Mouse (Mus musculus) forebrain, embryonic 11.5 days (tissue): ENCODE results near the gene Ccnt2. TPM values are rescaled to one million over a fixed set of nuclear protein-coding genes. Genes with fewer than 3 reads are reported as not detected.
A peak's percentile ranks its signal among the peaks of the same experiment; 100 is the strongest.
"Not testable (repeated sequence)": the region's sequence is repeated elsewhere in the genome, so short reads cannot be mapped to it uniquely, and the experiment has no call there.

Source experiments
- ATAC-seq: fragments of 200-750 bp; cut with Nextera tagmentation; replicated peaks from 2 replicates; pipeline ENCODE4 v1.8.0; 2017; ENCODE audit warnings: moderate TSS enrichment; ENCODE audit not compliant: low FRiP score
- DNase-seq: peaks from one replicate; pipeline ENCODE4 v3.0.0-alpha.2; 2017; ENCODE audit warnings: low spot score
- H3K27ac ChIP-seq: fragments of 300-500 bp; sonication (generic); 2 replicates; pipeline ENCODE4 v1.5.1; 2014; ENCODE audit warnings: low read depth, low read length
- H3K27me3 ChIP-seq: fragments of 300-500 bp; sonication (generic); 2 replicates; pipeline ENCODE4 v1.6.1; 2014; ENCODE audit warnings: mild to moderate bottlenecking, low read length, mixed read lengths; ENCODE audit not compliant: control insufficient read depth, insufficient read depth
- H3K36me3 ChIP-seq: fragments of 300-500 bp; sonication (generic); 2 replicates; pipeline ENCODE4 v1.6.1; 2014; ENCODE audit warnings: mild to moderate bottlenecking, low read length, moderate library complexity, mixed read lengths; ENCODE audit not compliant: control insufficient read depth, insufficient read depth
- H3K4me1 ChIP-seq: fragments of 300-500 bp; sonication (generic); replicated peaks from 2 replicates; pipeline ENCODE4 v1.6.1; 2014; ENCODE audit warnings: low read length, mixed read lengths; ENCODE audit not compliant: control insufficient read depth, insufficient read depth
- H3K4me2 ChIP-seq: fragments of 300-500 bp; sonication (generic); 2 replicates; pipeline ENCODE4 v1.6.1; 2014; ENCODE audit warnings: low read depth, mild to moderate bottlenecking, low read length, moderate library complexity, mixed read lengths; ENCODE audit not compliant: severe bottlenecking
- H3K4me3 ChIP-seq: fragments of 300-500 bp; sonication (generic); 2 replicates; pipeline ENCODE4 v1.5.1; 2014; ENCODE audit warnings: low read depth, low read length
- H3K9ac ChIP-seq: fragments of 300-500 bp; sonication (generic); 2 replicates; pipeline ENCODE4 v1.6.1; 2014; ENCODE audit warnings: low read length
- H3K9me3 ChIP-seq: fragments of 300-500 bp; sonication (generic); 2 replicates; pipeline ENCODE4 v1.6.1; 2016; ENCODE audit warnings: low read length, mixed read lengths; ENCODE audit not compliant: control insufficient read depth
- WGBS: fragments of 180-500 bp; shearing (Covaris S2); extraction: QIAGEN DNeasy Blood & Tissue Kit; methylation state at CpG from one replicate; pipeline ENCODE4 v1.1.7; 2014; 5-methylcytosine and 5-hydroxymethylcytosine counted together
- polyA plus RNA-seq: library from polyadenylated mRNA; unstranded; fragments of >200 nt; fragmentation: Nextera tagmentation; extraction: Ambion mirVana; gene quantifications from 2 replicates; pipeline ENCODE4 v1.2.1, GENCODE M21; 2014

Gene Ccnt2
- polyA plus RNA-seq, 1 experiment from 2014 or later, result 123 TPM

GRCm38 (mm10) chr1:127756331-127757163 is 17.4 kb upstream of the Ccnt2 start:
- Histone ChIP-seq H3K4me1 (no peaks in the 10 kb centered on the region), H3K27ac (0 out of 2 replicates have a peak overlapping the region, but pooled peaks have one; percentile 6), H3K4me2 (no peak overlapping the region), H3K27me3 (no peaks in the 10 kb centered on the region), H3K4me3 (no peak overlapping the region), H3K36me3 (no peaks in the 10 kb centered on the region), H3K9ac (no peak overlapping the region), H3K9me3 (no peaks in the 10 kb centered on the region)
- no peak for ATAC-seq
- WGBS, result 68% methylated on average over 5 of the region's 5 CpGs
- no peak for DNase-seq

DNA sequence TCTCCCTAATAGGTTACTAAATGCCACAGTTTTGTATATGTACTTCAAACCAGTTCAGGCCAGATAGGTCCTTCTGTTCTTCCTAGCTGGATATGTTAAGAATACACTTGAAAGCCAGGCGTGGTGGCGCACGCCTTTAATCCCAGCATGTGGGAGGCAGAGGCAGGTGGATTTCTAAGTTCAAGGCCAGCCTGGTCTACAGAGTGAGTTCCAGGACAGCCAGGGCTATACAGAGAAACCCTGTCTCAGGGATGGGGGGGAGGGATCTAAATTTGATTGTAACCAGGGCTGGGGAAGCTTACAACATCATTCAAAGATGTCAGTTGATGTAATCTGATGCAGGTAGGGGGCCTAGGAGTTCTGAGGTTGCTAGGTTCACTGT is 16.8 kb upstream of the Ccnt2 start:
- WGBS, result 88% methylated on average over 3 of the region's 3 CpGs
- H3K27ac ChIP-seq, H3K4me1 ChIP-seq, H3K4me3 ChIP-seq, ATAC-seq, H3K27me3 ChIP-seq, H3K4me2 ChIP-seq, H3K9me3 ChIP-seq, H3K9ac ChIP-seq, H3K36me3 ChIP-seq, DNase-seq: not testable (repeated sequence)

- no peak for ATAC-seq
- H3K36me3 ChIP-seq, result no peaks in the 10 kb centered on the region
- no peak overlapping the region for H3K4me3 ChIP-seq
- WGBS, result 66% methylated on average over 2 of the region's 2 CpGs
- no peak overlapping the region for H3K4me2 ChIP-seq
- no peak for DNase-seq
- H3K27me3 ChIP-seq, result no peaks in the 10 kb centered on the region
- no peaks in the 10 kb centered on the region for H3K9me3 ChIP-seq
- H3K9ac ChIP-seq, result no peak overlapping the region
- no peaks in the 10 kb centered on the region for H3K4me1 ChIP-seq
- no peak overlapping the region for H3K27ac ChIP-seq
Measured at GRCm38 (mm10) chr1:127765468-127765867, 8.5 kb upstream of the Ccnt2 start.

GRCm38 (mm10) chr1:127766741-127767140 is 7.2 kb upstream of the Ccnt2 start:
- 93% methylated on average over 2 of the region's 2 CpGs for WGBS
- DNase-seq, result no peak
- H3K36me3 ChIP-seq, result no peaks in the 10 kb centered on the region
- no peak overlapping the region for H3K27ac ChIP-seq
- no peak for ATAC-seq
- H3K4me3 ChIP-seq, result no peak overlapping the region
- H3K9ac ChIP-seq, result no peak overlapping the region
- H3K27me3 ChIP-seq, result no peaks in the 10 kb centered on the region
- H3K4me2 ChIP-seq, result no peak overlapping the region
- no peaks in the 10 kb centered on the region for H3K9me3 ChIP-seq
- no peaks in the 10 kb centered on the region for H3K4me1 ChIP-seq

GRCm38 (mm10) chr1:127773198-127773802 is 664 bp upstream of the Ccnt2 start:
- ATAC-seq (peak; percentile 4), DNase-seq (no peak)
- H3K9me3 ChIP-seq, result no peaks in the 10 kb centered on the region
- no peaks in the 10 kb centered on the region for H3K36me3 ChIP-seq
- H3K4me2 ChIP-seq, result peak overlapping the region; percentile 63
- H3K4me3 ChIP-seq, result peak overlapping the region; percentile 90
- WGBS, result under 1% methylated on average over 14 of the region's 14 CpGs
- H3K9ac ChIP-seq, result peak overlapping the region; percentile 63
- no peak overlapping the region for H3K27ac ChIP-seq
- no peaks in the 10 kb centered on the region for H3K27me3 ChIP-seq
- peaks cover 4% of the 10 kb centered on the region; the same call in 1 of the 2 replicates for H3K4me1 ChIP-seq

- WGBS, result under 1% methylated on average over 31 of the region's 31 CpGs
- no peak for DNase-seq
- Histone ChIP-seq H3K4me1 (peaks cover 6% of the 10 kb centered on the region), H3K9ac (peak overlapping the region; percentile 92), H3K27ac (peak overlapping the region; percentile 79), H3K4me2 (peak overlapping the region; percentile 57), H3K27me3 (no peaks in the 10 kb centered on the region), H3K4me3 (peak overlapping the region; percentile 90), H3K9me3 (no peaks in the 10 kb centered on the region), H3K36me3 (no peaks in the 10 kb centered on the region; the same call in 1 of the 2 replicates)
- no peak; the same call in 1 of the 2 replicates for ATAC-seq
Measured at GRCm38 (mm10) chr1:127774501-127774880, 527 bp downstream of the Ccnt2 start.

GRCm38 (mm10) chr1:127775206-127775720 is 1.3 kb downstream of the Ccnt2 start:
- peaks cover 11% of the 10 kb centered on the region for H3K4me1 ChIP-seq
- peak overlapping the region; percentile 57 for H3K4me2 ChIP-seq
- DNase-seq (no peak), ATAC-seq (no peak)
- H3K27me3 ChIP-seq, result no peaks in the 10 kb centered on the region
- WGBS, result 13% methylated on average over 10 of the region's 10 CpGs
- H3K4me3 ChIP-seq, result peak overlapping the region; percentile 90
- no peaks in the 10 kb centered on the region for H3K9me3 ChIP-seq
- peak overlapping the region; percentile 92 for H3K9ac ChIP-seq
- no peak overlapping the region for H3K27ac ChIP-seq
- H3K36me3 ChIP-seq, result no peaks in the 10 kb centered on the region; the same call in 1 of the 2 replicates

DNA sequence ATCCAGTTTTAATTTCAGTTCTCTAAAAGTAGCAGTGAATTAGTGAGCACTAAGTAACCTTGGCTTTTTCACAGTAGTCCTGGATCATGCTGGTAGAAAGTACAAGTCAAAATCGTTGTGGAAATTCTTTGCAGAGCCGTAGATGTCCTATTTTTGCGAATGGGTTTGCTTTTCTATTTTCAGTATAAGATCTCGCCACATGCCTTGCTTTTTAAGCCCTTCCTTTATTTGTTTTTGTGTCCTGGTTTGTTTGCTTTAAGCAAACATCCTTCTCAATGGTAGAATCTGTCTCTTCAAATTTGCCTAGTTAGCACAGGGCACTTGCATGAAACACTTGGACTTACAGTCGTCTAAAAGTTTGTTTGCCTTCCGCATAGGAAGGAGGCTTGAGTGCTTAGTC is 2.3 kb downstream of the Ccnt2 start:
- Histone ChIP-seq H3K4me3 (0 out of 2 replicates have a peak overlapping the region, but pooled peaks have one; percentile 1), H3K27ac (no peak overlapping the region), H3K9me3 (no peaks in the 10 kb centered on the region), H3K36me3 (no peaks in the 10 kb centered on the region; the same call in 1 of the 2 replicates), H3K4me1 (peaks cover 13% of the 10 kb centered on the region), H3K27me3 (no peaks in the 10 kb centered on the region), H3K9ac (no peak overlapping the region), H3K4me2 (peak overlapping the region; percentile 37)
- ATAC-seq (no peak), DNase-seq (no peak)
- 76% methylated on average over 6 of the region's 6 CpGs for WGBS
